Mouse (Mus musculus): Measurements from ENCODE around the gene Efemp2.

Efemp2 gene

GRCm38 (mm10) chr19:5451766-5452165 is 22.0 kb upstream of the Efemp2 start:
- no peak for DNase-seq (ENCODE audit: low read depth, low spot score)

- no peak for DNase-seq (ENCODE audit: low read depth, low spot score)
Observed at GRCm38 (mm10) chr19:5455037-5455436, 18.7 kb upstream of the Efemp2 start.

DNA sequence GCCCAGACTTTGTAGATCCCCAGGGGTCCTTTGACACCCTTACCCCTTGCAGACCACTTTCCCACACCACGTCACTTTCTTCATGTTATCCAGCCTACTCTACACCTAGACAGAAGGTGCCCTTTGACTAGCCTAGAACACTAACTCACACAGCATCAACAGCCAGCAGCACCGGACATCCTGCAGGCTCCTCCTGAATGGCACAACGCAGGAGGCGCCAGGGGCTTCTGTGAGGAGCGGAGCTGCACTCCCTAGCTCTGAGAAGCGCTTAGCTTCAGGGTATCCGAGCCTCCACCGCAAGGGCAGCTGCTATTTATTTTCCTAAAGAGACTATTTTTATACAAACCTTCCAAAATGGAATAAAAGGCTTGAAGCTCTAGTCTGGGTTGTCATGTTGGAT is 18.2 kb upstream of the Efemp2 start:
- no peak for DNase-seq (ENCODE audit: low read depth, low spot score)

DNA sequence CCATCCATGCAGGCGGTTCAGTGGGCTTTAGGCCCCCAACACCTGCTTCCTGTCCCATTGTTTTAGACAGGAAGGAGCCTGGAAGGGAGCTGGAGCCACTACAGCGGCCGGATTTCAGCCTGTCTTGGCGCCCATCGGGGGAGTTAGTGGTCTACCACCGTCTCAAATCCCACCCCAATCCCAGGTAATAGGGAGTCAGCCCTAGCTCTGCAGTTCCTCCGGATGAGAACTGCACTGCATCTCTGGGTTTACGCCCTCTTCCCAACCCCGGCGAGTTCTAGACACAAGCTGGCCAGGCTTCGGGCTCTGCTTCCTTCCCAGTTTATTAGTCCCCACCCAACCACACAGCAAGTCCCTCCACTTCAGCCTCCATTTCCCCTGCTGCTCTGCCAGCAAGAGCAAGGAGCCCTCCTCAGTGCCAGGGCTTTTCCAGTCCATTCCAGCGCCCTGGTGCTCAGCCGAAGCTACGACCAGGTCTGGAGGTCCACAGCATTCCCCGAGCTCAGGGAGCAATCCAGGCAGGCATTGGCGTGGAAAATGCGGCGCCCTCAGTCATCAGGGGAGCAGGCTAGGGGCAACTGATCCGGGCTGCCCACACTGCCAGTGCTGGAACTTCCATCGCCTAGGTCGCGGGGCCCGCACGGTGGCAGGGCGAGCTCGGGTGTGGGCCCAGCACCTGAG is 17.4 kb upstream of the Efemp2 start:
- no peak for DNase-seq (ENCODE audit: low read depth, low spot score)

DNA sequence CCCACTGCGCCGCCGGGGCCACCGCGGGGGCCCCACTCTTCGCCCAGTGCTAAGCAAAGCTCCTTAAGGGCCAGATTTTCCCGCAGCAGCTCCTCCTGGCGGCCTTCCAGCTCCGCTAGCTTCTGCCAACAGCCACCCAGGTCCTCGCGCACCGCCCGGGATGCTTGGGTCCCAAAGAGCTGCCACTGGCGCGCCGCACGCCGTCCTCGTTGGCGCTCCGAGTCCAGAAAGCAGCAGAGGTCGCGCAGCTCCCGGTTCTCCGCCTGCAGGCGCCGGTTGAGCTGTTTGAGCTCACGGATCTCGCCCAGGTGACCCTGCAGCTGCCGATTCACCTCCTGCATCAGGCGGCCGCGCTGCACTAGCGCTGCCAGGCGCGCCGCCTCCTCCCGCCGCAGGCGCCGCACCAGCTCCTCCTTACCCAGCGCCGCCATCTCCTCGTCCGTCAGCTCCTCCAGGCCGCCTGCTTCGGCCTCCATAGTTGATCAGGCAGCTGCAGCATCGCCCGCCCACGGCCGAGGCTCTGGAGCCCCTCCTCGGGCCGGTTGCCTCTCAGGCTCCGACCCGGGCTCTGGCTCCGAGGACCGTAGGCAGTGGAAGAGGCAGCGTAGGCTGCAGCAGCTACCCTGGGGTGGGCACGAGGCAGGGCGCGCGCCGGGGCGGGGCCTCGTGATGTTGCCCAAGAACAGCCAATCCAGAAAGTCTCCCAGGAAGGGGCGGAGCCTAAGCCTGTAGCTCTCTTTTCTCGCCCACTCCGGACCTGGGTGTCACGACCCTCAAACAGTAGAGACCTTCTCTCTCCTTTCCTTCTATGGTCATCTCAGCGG is 16.6 kb upstream of the Efemp2 start:
- peak; percentile 80 for DNase-seq (ENCODE audit: low read depth, low spot score)

- no peak for DNase-seq (ENCODE audit: low read depth, low spot score)
Observed at GRCm38 (mm10) chr19:5457746-5458442, 15.9 kb upstream of the Efemp2 start, which contains the start of gene Ccdc85b. TSS of gene Ccdc85b (minus strand) at chr19:5457894.

DNA sequence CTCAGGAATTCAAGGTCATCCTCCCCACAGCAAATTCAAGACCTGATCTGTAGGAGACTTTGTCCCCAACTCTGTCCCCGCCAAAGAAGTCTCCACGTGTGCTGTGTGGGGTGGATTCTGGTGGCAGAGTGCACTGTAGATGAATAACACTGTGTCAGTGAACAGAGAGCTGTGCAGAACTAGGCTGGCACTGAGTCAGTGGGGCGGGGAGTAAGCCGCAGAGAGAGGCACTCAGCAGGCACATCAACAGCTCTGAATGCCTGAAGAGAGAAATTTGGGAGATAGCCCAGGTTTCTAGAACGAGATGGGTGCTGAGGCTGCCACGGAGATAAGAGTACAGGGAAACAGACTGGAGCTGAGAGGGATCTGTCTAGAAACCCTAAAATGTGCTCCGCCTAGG is 14.7 kb upstream of the Efemp2 start:
- DNase-seq (ENCODE audit: low read depth, low spot score) = no peak

DNA sequence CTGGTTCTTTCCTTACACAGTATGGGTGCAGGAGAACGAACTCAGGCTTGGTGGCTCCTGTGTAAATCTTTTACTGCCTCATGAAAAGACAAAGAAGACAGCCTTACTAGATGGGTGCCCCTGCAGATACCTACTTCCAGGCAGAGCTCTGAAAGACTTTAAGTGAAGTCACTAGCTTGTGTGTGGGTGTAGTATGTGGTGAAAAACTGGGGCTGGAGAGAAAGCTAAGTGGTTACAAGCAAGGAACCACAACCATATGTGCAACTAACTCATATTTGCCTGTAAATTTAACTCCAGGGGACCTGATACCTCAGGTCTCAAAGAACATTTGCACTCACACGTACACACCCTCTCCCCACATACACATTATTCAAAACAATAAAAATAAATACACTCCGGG is 13.9 kb upstream of the Efemp2 start:
- no peak for DNase-seq (ENCODE audit: low read depth, low spot score)

- peak; percentile 67 for DNase-seq (ENCODE audit: low read depth, low spot score)
Observed at GRCm38 (mm10) chr19:5460465-5460911, 13.3 kb upstream of the Efemp2 start, which contains the start of gene Fibp. TSS of gene Fibp (plus strand) at chr19:5460615.

GRCm38 (mm10) chr19:5461411-5461810 is 12.3 kb upstream of the Efemp2 start:
- no peak for DNase-seq (ENCODE audit: low read depth, low spot score)

GRCm38 (mm10) chr19:5463212-5463611 is 10.5 kb upstream of the Efemp2 start:
- no peak for DNase-seq (ENCODE audit: low read depth, low spot score)

DNA sequence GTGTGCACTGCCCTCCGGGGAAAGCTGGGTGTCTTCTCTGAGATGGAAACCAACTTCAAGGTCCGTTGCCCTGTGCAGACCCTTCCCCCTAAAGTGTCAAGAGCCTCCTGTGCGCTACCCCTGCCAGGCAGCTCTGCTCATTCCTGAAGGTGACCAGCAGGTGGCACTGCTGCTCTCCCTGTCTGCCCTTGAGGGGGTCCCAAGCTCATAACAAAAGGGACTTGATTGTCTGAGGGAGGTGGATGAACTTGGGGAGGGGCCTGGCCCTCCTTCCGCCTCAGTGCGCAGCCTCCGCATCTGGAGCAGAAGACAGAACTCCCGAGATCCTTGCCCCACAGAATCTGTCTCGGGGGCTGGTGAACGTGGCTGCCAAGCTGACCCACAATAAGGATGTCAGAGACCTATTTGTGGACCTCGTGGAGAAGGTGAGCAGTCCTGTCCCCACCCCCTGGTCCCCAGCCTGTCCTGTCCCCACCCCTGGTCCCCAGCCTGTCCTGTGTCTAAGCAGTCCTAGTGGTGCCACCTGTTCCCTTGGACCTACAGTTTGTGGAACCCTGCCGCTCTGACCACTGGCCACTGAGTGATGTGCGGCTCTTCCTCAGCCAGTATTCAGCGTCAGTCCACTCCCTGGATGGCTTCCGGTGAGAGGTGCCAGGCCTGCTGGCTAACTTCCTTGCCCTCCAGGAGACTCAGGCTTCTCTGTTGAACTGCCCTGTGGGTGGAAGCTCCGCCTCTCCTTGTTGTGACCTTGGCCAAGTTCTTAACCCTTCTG is 9.8 kb upstream of the Efemp2 start:
- no peak for DNase-seq (ENCODE audit: low read depth, low spot score)

- DNase-seq (ENCODE audit: low read depth, low spot score) = no peak
Observed at GRCm38 (mm10) chr19:5465037-5465436, 8.7 kb upstream of the Efemp2 start.

- DNase-seq (ENCODE audit: low read depth, low spot score) = no peak
Observed at GRCm38 (mm10) chr19:5466916-5467500, 6.7 kb upstream of the Efemp2 start.

DNA sequence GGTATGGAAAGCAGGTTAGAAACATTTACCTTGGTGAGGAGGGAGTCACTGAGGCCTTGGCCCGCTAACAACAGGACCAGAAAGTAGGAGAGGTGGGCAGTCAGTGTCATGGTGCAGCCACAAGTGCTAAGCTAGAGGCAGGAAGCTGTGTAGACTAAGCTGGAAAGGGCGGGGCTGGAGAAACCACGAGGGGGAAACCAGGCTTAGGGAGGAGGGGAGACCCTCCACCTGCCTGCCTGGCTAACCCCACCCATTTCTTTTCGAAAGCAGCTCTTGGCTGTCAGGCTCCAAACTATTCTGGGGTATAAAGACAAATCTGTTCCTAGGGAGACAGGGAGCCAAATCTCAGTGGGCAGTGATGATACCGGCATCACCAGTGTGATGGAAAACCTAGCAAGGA is 5.4 kb upstream of the Efemp2 start, which contains the start of gene Ctsw:
Gene Ctsw, minus strand, starts transcription at position 134 of the 400 bp plus-strand sequence.
- no peak for DNase-seq (ENCODE audit: low read depth, low spot score)

GRCm38 (mm10) chr19:5471846-5472245 is 1.9 kb upstream of the Efemp2 start:
- DNase-seq (ENCODE audit: low read depth, low spot score) = no peak

DNA sequence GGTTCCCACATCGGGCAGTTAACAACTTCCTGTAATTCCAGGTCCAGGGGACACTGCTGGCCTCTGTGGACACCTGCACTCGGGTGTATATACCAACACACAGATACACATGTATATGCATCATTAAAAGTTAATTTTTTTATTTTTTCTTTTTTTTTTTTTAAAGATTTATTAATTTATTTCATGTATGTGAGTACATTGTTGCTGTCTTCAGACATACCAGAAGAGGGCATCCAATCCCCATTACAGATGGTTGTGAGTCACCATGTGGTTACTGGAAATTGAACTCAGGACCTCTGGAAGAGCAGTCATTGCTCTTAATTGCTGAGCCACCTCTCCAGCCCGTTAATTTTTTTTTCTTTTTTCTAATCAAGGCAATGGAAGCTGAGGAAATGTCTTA is 897 bp upstream of the Efemp2 start:
- DNase-seq (ENCODE audit: low read depth, low spot score) = no peak

GRCm38 (mm10) chr19:5474281-5475068 is 721 bp downstream of the Efemp2 start:
- no peak for DNase-seq (ENCODE audit: low read depth, low spot score)

DNA sequence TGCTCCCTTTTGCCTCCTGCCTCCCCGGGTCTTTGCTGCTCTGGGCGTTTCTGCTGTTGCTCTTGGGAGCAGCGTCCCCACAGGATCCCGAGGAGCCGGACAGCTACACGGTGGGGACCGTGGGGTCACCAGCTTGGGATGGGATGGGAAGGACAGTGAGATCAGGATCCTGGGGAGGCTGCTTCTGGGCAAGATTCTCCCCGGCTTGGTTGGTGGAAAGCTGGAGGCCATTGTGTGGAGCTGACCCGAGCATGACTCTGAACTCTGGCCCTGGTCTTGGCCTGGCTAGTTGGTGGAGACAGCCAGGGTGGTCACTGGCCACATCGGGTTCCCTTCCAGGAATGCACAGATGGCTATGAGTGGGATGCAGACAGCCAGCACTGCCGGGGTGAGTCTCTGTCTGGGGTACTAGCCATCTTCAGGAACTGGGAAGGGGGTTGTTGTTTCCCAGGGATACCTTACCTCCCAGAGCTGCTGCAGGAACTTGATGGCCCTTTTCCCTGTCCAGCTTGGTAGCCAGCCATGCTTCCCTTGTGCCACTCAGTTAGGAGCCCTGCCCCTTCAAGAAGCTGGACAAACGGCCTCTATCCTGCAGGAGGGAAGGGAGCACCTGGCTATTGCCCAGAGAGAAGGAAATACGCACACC is 1.4 kb downstream of the Efemp2 start:
- no peak for DNase-seq (ENCODE audit: low read depth, low spot score)

All from c-Kit-negative CD71-positive TER-119-positive erythroid progenitor cells, embryonic 14.5 days (primary cell).